Mouse (Mus musculus): Measurements from ENCODE around the gene Lrmp.

- TF ChIP-seq CTCF (IDR thresholded peaks at IDR 0.05; ENCODE audit: control insufficient read depth, insufficient read depth, insufficient read length), result no peak
- no peak for TF ChIP-seq MYOD1 (IDR thresholded peaks at IDR 0.05; ENCODE audit: control insufficient read depth, insufficient read length, low read depth)
- TF ChIP-seq USF1 (IDR thresholded peaks at IDR 0.05; ENCODE audit: low read depth), result peak; percentile 82
- peak; percentile 69 for TF ChIP-seq MAX (IDR thresholded peaks at IDR 0.05)
These were observed 71.9 kb downstream of the Lrmp start for GRCm38 (mm10) chr6:145187093-145188088.
